Mouse (Mus musculus) Patski (cell line): ENCODE data around the gene Mtmr1. TPM values are rescaled to one million over a fixed set of nuclear protein-coding genes. Genes with fewer than 3 reads are reported as not detected.
"Not testable (repeated sequence)": the region's sequence is repeated elsewhere in the genome, so short reads cannot be mapped to it uniquely, and the experiment has no call there.

ENCODE experiments used
- ATAC-seq: fragments of 100-300 bp; one replicate; pipeline ENCODE4 v1.8.0; 2021
- CTCF ChIA-PET: fragments of 350-600 bp; sonication (Branson Sonifier 250); formaldehyde crosslinking; loops from one replicate; lab custom pipeline; 2022; ENCODE audit warnings: inconsistent platforms; lab: Charles Lee
- POLR2A ChIA-PET: fragments of 350-600 bp; sonication (Branson Sonifier 250); formaldehyde crosslinking; loops from one replicate; lab custom pipeline; 2022; ENCODE audit warnings: antibody characterized with exemption, inconsistent platforms; lab: Charles Lee
- DNase-seq: peaks from one replicate; pipeline ENCODE4 v3.0.0-alpha.2; 2011; ENCODE audit warnings: low read depth, low spot score
- H3K27me3 ChIP-seq: fragments of 371-371 bp; one replicate; pipeline ENCODE4 v1.5.1; 2021
- CTCF ChIP-seq: fragments of 100-300 bp; IDR thresholded peaks from one replicate; pipeline ENCODE4 v1.5.1; 2021
- in situ Hi-C: fragments of 300-500 bp; cut with MboI; formaldehyde crosslinking; loops from 3 replicates; pipeline ENCODE4 v1.11.1; 2018; ENCODE audit warnings: low pct_unique_long_range_greater_than_20kb, mixed read lengths
- polyA plus RNA-seq: library from polyadenylated mRNA; unstranded; gene quantifications from one replicate; pipeline ENCODE4 v1.2.3, GENCODE M21; 2021

Mtmr1 gene
- 21.6 TPM for polyA plus RNA-seq

DNA sequence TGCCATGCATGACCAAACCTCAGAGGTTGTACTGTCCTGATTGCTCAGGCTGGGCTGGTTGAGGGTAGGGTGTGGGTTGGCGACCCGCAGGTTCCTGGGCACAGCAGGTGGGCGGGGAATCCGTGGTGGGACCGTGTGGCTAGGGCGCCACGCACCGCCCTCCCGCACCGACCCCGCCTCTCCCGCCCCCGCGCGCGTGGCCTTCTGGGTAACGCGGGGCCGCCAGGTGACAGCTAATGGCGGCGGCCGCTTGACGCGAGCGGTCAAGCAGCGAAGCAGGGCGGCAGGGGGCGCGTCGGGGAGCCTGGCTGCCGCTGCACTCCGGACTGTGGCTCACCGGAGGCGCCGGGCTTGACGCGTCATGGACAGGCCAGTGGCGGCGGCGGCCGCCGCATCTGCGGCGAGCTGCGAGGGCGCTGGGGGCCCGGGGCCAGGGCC is at the start of gene Mtmr1:
Gene Mtmr1 (plus strand): TSS at position 207 of the 438 bp plus-strand sequence.
- in situ Hi-C loops = loop anchor here (25.0 kb wide), 1 partner anchor 1002 kb away; the partner anchor contains the start of gene Ids
- peak; percentile 82 for TF ChIP-seq CTCF

DNA sequence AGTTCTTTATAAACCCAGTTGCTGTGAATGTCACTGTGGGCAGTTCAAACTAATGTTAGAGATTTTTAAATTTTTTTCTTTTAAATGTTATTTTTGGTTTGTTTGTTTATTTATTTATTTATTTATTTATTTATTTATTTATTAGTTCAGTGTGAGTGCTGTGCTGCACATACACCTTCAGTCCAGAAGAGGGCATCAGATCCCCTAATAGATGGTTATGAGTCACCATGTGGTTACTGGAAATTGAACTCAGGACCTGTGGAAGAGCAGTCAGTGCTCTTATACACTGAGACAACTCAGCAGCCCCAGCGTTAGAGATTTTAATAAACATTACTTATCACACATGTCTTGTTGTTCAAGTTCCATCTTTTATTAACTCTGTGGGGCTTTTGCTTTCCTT is 12.5 kb upstream of the Mtmr1 start:
- no peak for DNase-seq
- in situ Hi-C loops = loop anchor here (25.0 kb wide), 1 partner anchor 990 kb away; the partner anchor contains the start of gene Ids
- CTCF ChIA-PET = no interaction called here
- peaks cover 6% of the 10 kb centered on the region for H3K27me3 ChIP-seq
- no peak for ATAC-seq
- POLR2A ChIA-PET = no interaction called here
- TF ChIP-seq CTCF = no peak

More for the DNA sequence above, at the start of gene Mtmr1:
- no peak for DNase-seq
- H3K27me3 ChIP-seq = no peaks in the 10 kb centered on the region
- ChIA-PET CTCF (interaction anchor here (1.8 kb wide), 1 partner anchor 9 kb away, joined by 7 read pairs; no protein-coding TSS in a partner anchor), POLR2A (no interaction called here)
- ATAC-seq = peak; percentile 83

GRCm38 (mm10) chrX:71355331-71355730 is 9.2 kb upstream of the Mtmr1 start:
- in situ Hi-C loops = loop anchor here (25.0 kb wide), 1 partner anchor 993 kb away; the partner anchor contains the start of gene Ids
- ChIA-PET POLR2A (no interaction called here), CTCF (no interaction called here)
- peaks cover 6% of the 10 kb centered on the region for H3K27me3 ChIP-seq
- no peak for DNase-seq
- TF ChIP-seq CTCF = no peak
- no peak for ATAC-seq

GRCm38 (mm10) chrX:71361793-71362192 is 2.8 kb upstream of the Mtmr1 start:
- H3K27me3 ChIP-seq, CTCF ChIA-PET, POLR2A ChIA-PET, ATAC-seq, DNase-seq: not testable (repeated sequence)
- in situ Hi-C loops = loop anchor here (25.0 kb wide), 1 partner anchor 999 kb away; the partner anchor contains the start of gene Ids

DNA sequence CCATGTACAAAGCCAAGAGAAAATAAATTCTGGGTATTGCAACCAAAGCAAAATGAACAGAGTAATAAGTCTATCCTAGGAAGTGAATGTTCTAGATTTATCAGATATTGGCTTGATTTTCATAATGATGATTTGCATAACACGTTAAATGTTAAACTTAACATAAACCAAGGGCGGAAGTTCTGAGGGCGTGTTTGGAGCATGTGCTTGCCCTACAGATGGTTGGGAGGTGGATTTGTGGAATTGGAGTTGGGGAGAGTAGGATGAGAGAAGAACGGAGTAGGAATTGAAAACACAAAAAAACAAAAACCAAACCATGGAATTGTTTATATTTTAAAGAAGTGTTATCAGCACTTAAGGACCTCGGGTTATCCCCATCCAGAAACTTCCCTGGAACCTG is 498 bp upstream of the Mtmr1 start:
- no peak for DNase-seq
- no peak for TF ChIP-seq CTCF
- POLR2A ChIA-PET = no interaction called here
- no peak for ATAC-seq
- CTCF ChIA-PET = no interaction called here
- in situ Hi-C loops = loop anchor here (25.0 kb wide), 1 partner anchor 1002 kb away; the partner anchor contains the start of gene Ids
- H3K27me3 ChIP-seq = no peaks in the 10 kb centered on the region

DNA sequence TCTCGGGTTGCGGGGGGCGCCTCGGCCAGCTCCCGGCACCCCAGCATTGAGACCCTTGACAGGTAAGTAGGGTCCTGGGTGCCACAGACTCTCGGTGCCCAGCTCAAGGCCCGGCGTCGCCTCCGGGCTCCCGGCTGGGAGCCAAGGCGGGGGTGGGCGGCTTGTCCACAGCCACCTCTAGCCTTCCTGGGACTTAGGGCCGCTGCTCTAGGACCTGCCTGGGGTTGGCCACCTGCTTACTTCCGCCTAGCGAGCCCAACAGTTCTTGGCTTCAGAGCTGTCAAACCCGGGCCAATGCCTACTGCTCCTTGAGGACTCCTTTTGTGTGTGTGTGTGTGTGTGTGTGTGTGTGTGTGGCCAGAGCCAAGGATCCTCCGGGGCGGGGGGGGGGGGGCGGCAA is 451 bp downstream of the Mtmr1 start:
- ChIA-PET CTCF (interaction anchor here (1.8 kb wide), 1 partner anchor 9 kb away, joined by 7 read pairs; no protein-coding TSS in a partner anchor), POLR2A (no interaction called here)
- ATAC-seq = peak; percentile 60
- in situ Hi-C loops = loop anchor here (25.0 kb wide), 1 partner anchor 1003 kb away; the partner anchor contains the start of gene Ids
- no peak for DNase-seq
- H3K27me3 ChIP-seq = no peaks in the 10 kb centered on the region
- no peak for TF ChIP-seq CTCF

- no peaks in the 10 kb centered on the region for H3K27me3 ChIP-seq
- TF ChIP-seq CTCF = no peak
- in situ Hi-C loops = loop anchor here (25.0 kb wide), 1 partner anchor 1003 kb away; the partner anchor contains the start of gene Ids
- POLR2A ChIA-PET = no interaction called here
- CTCF ChIA-PET = interaction anchor here (1.0 to 1.8 kb wide), 2 partner anchors 8 to 16 kb away, joined by 3 to 7 read pairs; no protein-coding TSS in a partner anchor
- no peak for ATAC-seq
- DNase-seq = no peak
Measured at GRCm38 (mm10) chrX:71365510-71365909, 950 bp downstream of the Mtmr1 start.

- ChIA-PET POLR2A (no interaction called here), CTCF (no interaction called here)
- ATAC-seq (no peak), DNase-seq (no peak)
- TF ChIP-seq CTCF = no peak
- in situ Hi-C loops = loop anchor here (25.0 kb wide), 1 partner anchor 1005 kb away; the partner anchor contains the start of gene Ids
- peaks cover 3% of the 10 kb centered on the region for H3K27me3 ChIP-seq
Measured at GRCm38 (mm10) chrX:71366973-71367372, 2.4 kb downstream of the Mtmr1 start.

DNA sequence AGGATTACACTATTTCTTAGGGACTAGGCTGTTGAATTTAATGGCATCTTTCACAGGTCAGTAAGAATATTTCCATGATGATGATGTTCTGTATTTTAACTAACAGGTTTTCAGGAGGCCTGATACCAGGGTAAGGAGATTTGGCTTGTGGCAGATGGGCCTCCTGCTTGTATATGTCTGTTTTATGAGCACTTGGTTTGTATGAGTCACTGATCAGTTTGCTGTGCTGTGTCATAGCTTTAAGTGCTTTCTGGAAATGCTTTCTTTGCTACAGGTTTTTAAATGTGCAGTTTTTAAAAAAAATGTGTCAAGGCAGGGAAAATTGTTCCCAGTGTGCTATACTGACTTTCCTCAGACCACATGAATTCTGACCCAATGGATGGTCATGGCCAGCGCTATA is 12.2 kb downstream of the Mtmr1 start:
- POLR2A ChIA-PET = no interaction called here
- TF ChIP-seq CTCF = no peak
- CTCF ChIA-PET = no interaction called here

DNA sequence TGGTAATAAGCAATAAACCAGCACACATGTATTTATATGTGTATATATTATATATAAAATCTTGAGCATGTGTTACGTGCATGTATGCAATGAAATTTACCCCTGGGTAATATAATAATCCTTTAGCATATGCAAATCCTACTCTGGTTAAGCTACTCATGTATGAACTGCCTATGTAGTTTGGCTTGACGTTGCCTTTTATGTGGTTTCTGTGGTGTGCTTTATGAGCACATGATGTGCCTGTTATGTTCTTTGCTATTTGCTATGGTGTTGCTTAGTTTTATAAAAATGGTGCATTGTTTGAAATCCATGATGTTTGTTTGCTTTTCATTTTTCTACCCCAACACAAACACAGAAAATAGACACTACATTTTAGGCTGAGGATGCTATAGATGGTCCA is 13.9 kb downstream of the Mtmr1 start:
- in situ Hi-C loops = loop anchor here (25.0 kb wide), 1 partner anchor 791 kb away; no protein-coding TSS in a partner anchor
- H3K27me3 ChIP-seq = peaks cover 33% of the 10 kb centered on the region
- POLR2A ChIA-PET = no interaction called here
- DNase-seq = no peak
- CTCF ChIA-PET = no interaction called here
- TF ChIP-seq CTCF = no peak
- ATAC-seq = no peak

More for the DNA sequence above, 12.2 kb downstream of the Mtmr1 start:
- DNase-seq = no peak
- in situ Hi-C loops = loop anchor here (25.0 kb wide), 1 partner anchor 789 kb away; no protein-coding TSS in a partner anchor
- no peak for ATAC-seq
- H3K27me3 ChIP-seq = peaks cover 28% of the 10 kb centered on the region

DNA sequence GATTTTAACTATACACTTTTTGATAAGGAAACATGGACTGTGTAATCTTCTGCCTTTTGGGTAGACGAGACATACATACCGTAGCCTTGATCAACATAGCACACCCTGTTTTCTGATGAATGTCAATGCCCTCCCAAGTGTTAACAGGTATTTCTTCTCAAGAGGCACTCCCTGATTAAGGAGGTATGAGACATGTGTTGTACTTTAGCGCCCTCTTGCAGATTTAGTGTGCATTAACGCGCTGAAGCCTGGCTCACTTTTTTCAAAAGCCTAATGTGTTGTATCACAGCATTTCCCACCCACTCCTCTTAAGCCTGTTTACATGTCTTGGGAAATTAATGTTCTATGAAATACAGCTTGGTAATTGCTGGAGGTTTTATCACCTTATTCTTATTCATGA is 17.0 kb downstream of the Mtmr1 start:
- ChIA-PET CTCF (interaction anchor here (0.8 to 0.9 kb wide), 2 partner anchors 12 to 16 kb away, joined by 3 read pairs; no protein-coding TSS in a partner anchor), POLR2A (no interaction called here)
- ATAC-seq (no peak), DNase-seq (no peak)
- H3K27me3 ChIP-seq = peaks cover 27% of the 10 kb centered on the region
- peak; percentile 71 for TF ChIP-seq CTCF
- in situ Hi-C loops = loop anchor here (25.0 kb wide), 1 partner anchor 794 kb away; no protein-coding TSS in a partner anchor
